Mouse (Mus musculus): ENCODE results near the gene Ube2k. TPM values are rescaled to one million over a fixed set of nuclear protein-coding genes. Genes with fewer than 3 reads are reported as not detected.

Ube2k gene
- total and polyA plus RNA-seq, 3 experiments = 51.4 to 293 (median 56.7) TPM

GRCm38 (mm10) chr5:65514635-65515278 lies 22.3 kb upstream of the Ube2k start (continued):
- TF ChIP-seq CHD2 (IDR thresholded peaks at IDR 0.05; ENCODE audit: low read length) (peak; percentile 29; the same call in 1 of the 2 replicates), PAX5 (IDR thresholded peaks at IDR 0.05; ENCODE audit: low read length) (no peak), USF2 (conservative IDR thresholded peaks at IDR 0.05; ENCODE audit: low read depth, low read length) (no peak), POLR2AphosphoS2 (IDR thresholded peaks at IDR 0.05; ENCODE audit: low read depth, low read length) (no peak), GABPA (IDR thresholded peaks at IDR 0.05; ENCODE audit: insufficient replicate concordance, low read depth, low read length) (no peak), MAZ (IDR thresholded peaks at IDR 0.05; ENCODE audit: low read depth, low read length) (no peak), ZKSCAN1 (IDR thresholded peaks at IDR 0.05; ENCODE audit: borderline replicate concordance, low read depth, low read length) (no peak), IRF4 (IDR thresholded peaks at IDR 0.05; ENCODE audit: low read depth, low read length) (peak; percentile 93), MAX (IDR thresholded peaks at IDR 0.05; ENCODE audit: low read length) (no peak)

- in situ Hi-C loops (cut with MboI; ENCODE audit: low pct_ligation_motif_present, low pct_unique_long_range_greater_than_20kb, low sequenced_read_pairs) (no loop called here), dilution Hi-C loops (cut with MboI; ENCODE audit: extremely low pct_ligation_motif_present, extremely low pct_unique_long_range_greater_than_20kb, low sequenced_read_pairs) (no loop called here)
- Histone ChIP-seq H3K36me3 (replicated peaks in 1 of 2; ENCODE audit: control insufficient read depth in 1 of 2, insufficient read depth in 1 of 2, low read length in 1 of 2) (no peaks in the 10 kb centered on the region), H3K9me3 (replicated peaks; ENCODE audit: low read length) (peaks cover 6% of the 10 kb centered on the region), H3K9ac (ENCODE audit: insufficient read depth, low read depth) (no peak overlapping the region), H3K27ac (ENCODE audit: insufficient read depth, low read depth) (no peak overlapping the region), H3K4me1 (ENCODE audit: control insufficient read depth in 1 of 2, insufficient read depth in 2 of 2) (peaks cover 0 to under 1% of the 10 kb centered on the region in 2 experiments; a peak in 1 of 4 replicates), H3K4me3 (replicated peaks in 1 of 3; ENCODE audit: low read depth in 2 of 3, low read length in 2 of 3, poor library complexity in 1 of 3) (no peak overlapping the region), H3K79me2 (replicated peaks; ENCODE audit: control insufficient read depth, extremely low read depth, insufficient read depth, poor library complexity, severe bottlenecking) (no peaks in the 10 kb centered on the region), H3K27me3 (replicated peaks) (no peaks in the 10 kb centered on the region), H3K4me2 (ENCODE audit: insufficient read depth, low read depth, poor library complexity, severe bottlenecking) (no peak overlapping the region)
- DNase-seq (ENCODE audit: extremely low read depth) = no peak
- TF ChIP-seq SIN3A (IDR thresholded peaks at IDR 0.05; ENCODE audit: low read length) (no peak), ZC3H11A (IDR thresholded peaks at IDR 0.05; ENCODE audit: low read depth, low read length) (no peak), MYC (IDR thresholded peaks at IDR 0.05; ENCODE audit: low read depth, low read length) (no peak), SMC3 (IDR thresholded peaks at IDR 0.05; ENCODE audit: low read depth, low read length) (peak; percentile 38), RCOR1 (conservative IDR thresholded peaks at IDR 0.05; ENCODE audit: low read depth, low read length) (no peak), MAZ (IDR thresholded peaks at IDR 0.05; ENCODE audit: low read depth, low read length) (no peak), CHD1 (IDR thresholded peaks at IDR 0.05; ENCODE audit: low read depth, low read length) (no peak), GABPA (IDR thresholded peaks at IDR 0.05; ENCODE audit: insufficient replicate concordance, low read depth, low read length) (no peak), KAT2A (IDR thresholded peaks at IDR 0.05; ENCODE audit: insufficient replicate concordance, low read length) (no peak), E2F4 (IDR thresholded peaks at IDR 0.05; ENCODE audit: insufficient replicate concordance, low read depth, low read length) (no peak), BHLHE40 (IDR thresholded peaks at IDR 0.05; ENCODE audit: low read depth, low read length) (no peak), MEF2A (IDR thresholded peaks at IDR 0.05; ENCODE audit: borderline replicate concordance, low read depth, low read length) (no peak), JUN (IDR thresholded peaks at IDR 0.05; ENCODE audit: insufficient read depth, low read depth, low read length) (no peak), POLR2AphosphoS2 (IDR thresholded peaks at IDR 0.05; ENCODE audit: low read depth, low read length) (no peak), ELF1 (IDR thresholded peaks at IDR 0.05; ENCODE audit: low read depth, low read length) (no peak), NRF1 (IDR thresholded peaks at IDR 0.05; ENCODE audit: low read depth, low read length) (no peak), USF2 (conservative IDR thresholded peaks at IDR 0.05; ENCODE audit: low read depth, low read length) (no peak), RAD21 (IDR thresholded peaks at IDR 0.05; ENCODE audit: low read depth, low read length) (peak; percentile 39), IRF4 (IDR thresholded peaks at IDR 0.05; ENCODE audit: low read depth, low read length) (no peak), CTCF (conservative IDR thresholded peaks at IDR 0.05 in 1 of 2, IDR thresholded peaks at IDR 0.05 in 1 of 2; ENCODE audit: low read depth in 2 of 2, low read length in 2 of 2) (peak in 1 of 2 experiments; percentile 55; a peak in 2 of 4 replicates), JUND (conservative IDR thresholded peaks at IDR 0.05; ENCODE audit: low read depth, low read length) (no peak), MAFK (IDR thresholded peaks at IDR 0.05; ENCODE audit: insufficient replicate concordance, low read length) (no peak), HCFC1 (IDR thresholded peaks at IDR 0.05; ENCODE audit: low read depth, low read length) (no peak), ZNF384 (IDR thresholded peaks at IDR 0.05; ENCODE audit: low read depth, low read length) (no peak), NELFE (IDR thresholded peaks at IDR 0.05; ENCODE audit: low read depth, low read length) (no peak), ZKSCAN1 (IDR thresholded peaks at IDR 0.05; ENCODE audit: borderline replicate concordance, low read depth, low read length) (no peak), EP300 (IDR thresholded peaks at IDR 0.05; ENCODE audit: low read length) (no peak)
Measured at GRCm38 (mm10) chr5:65521803-65522202, 15.2 kb upstream of the Ube2k start.
